Mouse (Mus musculus) 3134 (cell line): ENCODE measurements around the gene Mphosph8.
A peak's percentile ranks its signal among the peaks of the same experiment; 100 is the strongest.

Experiments used
- DNase-seq: peaks from one replicate; pipeline ENCODE4 v3.0.0-alpha.2; 2011; ENCODE audit warnings: low spot score; ENCODE audit not compliant: insufficient read length; ENCODE audit errors: extremely low read depth

The Mphosph8 gene

DNA sequence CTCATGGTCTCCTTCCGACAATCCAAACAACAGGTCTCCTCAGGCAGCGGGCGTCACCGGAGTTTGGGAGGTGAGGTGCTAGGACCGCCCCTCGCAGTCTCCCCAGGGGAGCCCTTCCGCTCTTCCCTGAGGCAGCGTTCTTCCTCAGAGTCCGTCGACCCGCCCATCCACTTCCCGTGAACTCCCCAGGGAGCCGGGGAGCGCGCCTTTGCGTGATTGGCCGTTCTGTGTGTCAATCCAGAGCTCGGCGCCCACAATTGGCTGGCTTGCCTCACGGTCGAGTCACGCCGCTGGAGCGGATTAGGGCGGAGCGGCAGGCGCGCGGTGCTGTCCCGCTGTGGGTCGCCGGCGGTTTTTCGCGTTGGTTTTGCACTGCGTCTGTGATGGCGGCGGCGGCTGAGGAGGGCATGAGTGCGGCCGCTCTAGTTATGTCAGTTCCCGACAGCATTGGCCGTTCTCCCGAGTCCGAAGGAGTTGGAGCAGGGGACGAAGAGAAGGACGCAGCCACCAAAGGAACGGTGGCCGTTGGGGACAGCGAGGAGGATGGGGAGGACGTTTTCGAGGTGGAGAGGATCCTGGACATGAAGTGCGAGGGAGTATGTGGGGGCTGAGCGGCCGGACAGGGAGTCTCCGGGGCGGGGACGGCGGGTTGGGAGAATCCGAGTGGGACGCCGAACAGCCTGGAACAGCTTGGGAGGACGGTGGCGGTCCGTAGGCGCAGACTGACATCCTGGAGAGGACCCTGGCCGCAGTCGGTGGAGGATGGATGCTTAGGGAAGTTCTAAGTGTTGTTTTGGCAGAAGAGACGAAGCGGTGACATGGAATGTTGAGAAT, at the start of gene Mphosph8:
TSS of gene Mphosph8 (plus strand) at position 280 of the 834 bp plus-strand sequence.
- peak; percentile 95 for DNase-seq

- no peak for DNase-seq
Observed at GRCm38 (mm10) chr14:56620425-56620824, 47.6 kb upstream of the Mphosph8 start.

- no peak for DNase-seq
Observed at GRCm38 (mm10) chr14:56626202-56626601, 41.8 kb upstream of the Mphosph8 start.

DNA sequence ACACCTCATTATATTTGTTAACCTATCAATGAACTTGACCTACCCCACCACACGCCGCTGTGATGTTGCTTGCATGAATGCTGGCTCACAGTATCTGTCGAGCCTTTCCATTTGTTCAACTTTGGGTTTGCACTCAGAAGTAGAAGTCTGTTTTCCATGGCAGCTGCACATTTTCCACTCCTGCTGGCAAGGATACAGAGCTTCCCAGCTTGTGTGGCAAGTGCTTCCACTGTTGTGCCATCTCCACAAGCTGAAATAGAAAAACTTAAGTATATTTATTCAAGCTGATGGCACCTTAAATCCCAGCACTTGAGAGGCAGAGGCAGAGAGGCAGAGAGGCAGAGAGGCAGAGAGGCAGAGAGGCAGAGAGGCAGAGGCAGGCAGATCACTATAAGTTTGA, 39.7 kb upstream of the Mphosph8 start:
- DNase-seq, result no peak

DNA sequence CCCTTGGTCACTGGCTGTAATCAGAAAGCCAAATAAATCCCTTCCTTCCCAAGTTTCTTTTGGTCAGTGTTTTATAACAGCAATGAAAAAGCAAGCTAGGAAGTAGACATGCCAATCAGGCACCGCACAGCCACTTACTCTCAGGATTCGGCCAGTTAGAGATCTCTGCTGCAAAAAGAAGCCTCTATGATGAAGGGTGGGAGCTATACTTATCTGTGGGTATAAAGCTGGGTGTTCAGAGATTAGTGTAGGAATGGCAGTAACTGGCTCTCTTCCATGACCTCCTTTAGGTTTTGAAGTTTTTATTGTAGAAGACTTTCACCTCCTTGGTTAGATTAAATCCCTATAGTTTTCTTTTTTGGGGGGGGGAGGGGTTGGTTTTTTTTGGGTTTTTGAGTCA, 36.9 kb upstream of the Mphosph8 start:
- DNase-seq, result no peak

DNA sequence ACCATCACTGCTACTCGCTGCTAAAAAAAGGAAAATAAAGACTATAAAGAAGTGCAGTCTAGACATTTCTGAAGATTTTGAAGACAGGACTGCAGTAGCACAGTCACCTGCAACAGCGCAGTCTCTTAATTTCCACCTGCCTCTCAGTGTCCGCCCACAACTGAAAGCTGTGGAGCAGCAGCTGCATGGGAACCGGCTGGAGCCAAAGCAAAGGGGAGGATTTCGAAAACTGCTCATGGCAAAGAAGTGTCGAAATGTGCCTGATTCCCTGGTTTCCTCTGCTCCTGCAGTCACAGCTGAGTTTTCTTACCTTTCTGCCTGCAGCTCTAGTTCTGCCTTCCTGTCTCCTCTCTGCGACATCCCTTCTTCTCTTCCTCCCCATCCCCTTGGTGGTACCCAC, 20.8 kb upstream of the Mphosph8 start:
- no peak for DNase-seq

DNA sequence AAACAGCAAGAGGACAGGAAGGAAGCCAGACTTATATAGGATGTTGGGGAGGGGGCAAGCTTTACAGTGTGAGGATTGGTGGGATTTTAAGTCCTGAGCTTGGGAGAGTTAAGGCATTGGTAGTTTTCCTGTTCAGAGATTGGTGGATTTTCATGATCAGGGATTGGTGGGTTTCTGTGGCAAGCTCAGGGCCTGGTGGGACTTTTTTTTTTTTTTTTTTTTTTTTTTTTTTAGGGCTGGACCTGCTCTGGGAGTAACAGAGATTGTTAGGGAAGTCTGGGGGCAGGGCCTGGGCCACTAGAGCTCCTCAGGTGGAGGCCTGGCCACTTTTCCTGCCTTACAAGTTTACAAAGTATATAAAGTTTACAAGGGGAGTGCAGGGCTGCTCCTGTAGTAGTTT, 18.6 kb upstream of the Mphosph8 start:
- DNase-seq, result no peak

GRCm38 (mm10) chr14:56665651-56666050, 2.4 kb upstream of the Mphosph8 start:
- DNase-seq, result no peak

DNA sequence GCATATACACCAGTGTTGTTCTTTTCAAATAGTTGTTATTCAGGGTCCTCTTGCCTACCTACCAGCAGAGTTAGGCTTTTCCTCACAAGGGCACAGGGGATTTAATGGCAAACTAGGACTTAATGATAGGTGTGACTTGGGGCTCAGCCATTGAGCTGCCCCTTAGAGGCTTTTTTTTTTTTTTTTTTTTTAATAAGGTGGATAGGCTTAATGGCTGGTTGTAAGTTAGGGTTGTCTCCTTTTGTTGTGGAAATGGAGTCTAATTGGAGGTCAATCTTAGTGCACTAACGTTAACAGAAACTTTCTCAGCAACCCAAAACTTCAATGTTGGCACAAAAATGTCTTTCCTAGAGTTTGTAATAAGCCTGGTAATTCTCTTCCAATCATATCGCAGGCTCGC, 1.1 kb upstream of the Mphosph8 start:
- no peak for DNase-seq

GRCm38 (mm10) chr14:56669046-56669620, 1.1 kb downstream of the Mphosph8 start:
- no peak for DNase-seq

- DNase-seq, result no peak
Observed at GRCm38 (mm10) chr14:56685426-56685825, 17.4 kb downstream of the Mphosph8 start.

- no peak for DNase-seq
Observed at GRCm38 (mm10) chr14:56689116-56689515, 21.1 kb downstream of the Mphosph8 start.

- DNase-seq, result no peak
Observed at GRCm38 (mm10) chr14:56689766-56690165, 21.7 kb downstream of the Mphosph8 start.

GRCm38 (mm10) chr14:56695495-56695894, 27.4 kb downstream of the Mphosph8 start:
- no peak for DNase-seq

DNA sequence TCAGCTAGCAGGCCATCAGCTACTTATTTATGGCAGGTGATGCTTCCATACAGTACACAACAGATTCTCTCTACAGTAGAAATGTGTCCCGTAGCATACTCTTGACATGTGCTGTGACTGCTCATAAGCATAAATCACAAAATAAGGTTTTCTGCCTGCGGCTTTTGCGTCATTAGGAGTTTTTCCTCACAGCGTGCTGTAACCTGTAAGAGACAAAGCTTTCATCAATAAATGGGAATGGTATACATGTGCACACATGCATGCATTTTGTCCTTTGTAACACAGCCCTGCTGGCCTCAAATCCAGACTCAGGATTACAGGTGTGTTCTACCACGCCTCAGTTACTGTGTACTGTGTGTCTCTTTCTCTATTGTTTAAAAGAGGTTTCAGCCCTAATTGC, 29.8 kb downstream of the Mphosph8 start:
- no peak for DNase-seq

- no peak for DNase-seq
Observed at GRCm38 (mm10) chr14:56702644-56703043, 34.6 kb downstream of the Mphosph8 start.

- no peak for DNase-seq
Observed at GRCm38 (mm10) chr14:56705687-56706086, 37.6 kb downstream of the Mphosph8 start.

DNA sequence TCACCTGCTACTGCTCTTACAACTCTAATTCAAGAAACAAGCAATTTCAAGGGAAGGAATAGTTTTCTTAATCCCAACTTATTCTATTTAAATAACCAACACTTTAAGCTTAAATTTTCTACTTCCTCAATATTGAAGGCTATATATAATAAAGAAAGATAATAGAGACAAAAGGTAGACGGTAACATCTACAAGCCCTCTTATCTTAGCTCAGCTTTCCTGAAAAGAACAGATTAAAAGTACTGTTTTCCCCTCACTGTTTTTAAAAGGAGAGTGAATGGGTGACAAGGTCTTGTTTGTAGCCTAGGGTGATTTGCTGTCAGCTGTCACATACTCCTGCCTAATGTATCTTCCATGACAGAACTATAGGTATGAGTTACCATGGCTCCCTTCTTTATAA, 58.4 kb downstream of the Mphosph8 start:
- no peak for DNase-seq

DNA sequence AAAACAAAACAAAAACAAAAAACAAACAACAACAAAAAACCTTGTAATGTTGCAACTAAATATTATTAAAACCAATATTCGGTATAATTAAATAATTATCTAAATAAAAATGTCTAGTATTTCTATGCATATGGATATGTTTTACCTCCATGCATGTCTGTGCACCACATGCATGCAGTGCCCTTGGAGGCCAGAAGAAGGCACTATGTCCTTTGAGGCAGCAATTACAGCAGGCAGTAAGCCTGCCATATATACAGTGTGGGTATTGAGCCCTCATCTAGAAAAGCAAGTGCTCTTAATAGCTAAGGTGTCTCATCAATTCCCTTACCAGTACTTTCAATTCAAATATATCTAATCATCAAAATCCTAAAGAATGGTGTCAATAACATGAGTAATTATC, 72.1 kb downstream of the Mphosph8 start:
- DNase-seq, result no peak
